Mouse (Mus musculus): ENCODE data around the gene Gm3435. TPM values are rescaled to one million over a fixed set of nuclear protein-coding genes. Genes with fewer than 3 reads are reported as not detected.
A peak's percentile ranks its signal among the peaks of the same experiment; 100 is the strongest.
"Not testable (repeated sequence)": the region's sequence is repeated elsewhere in the genome, so short reads cannot be mapped to it uniquely, and the experiment has no call there.

The Gm3435 gene
- total RNA-seq, 2 experiments from 2014 or later, result 2.6 to 5.0 TPM

DNA sequence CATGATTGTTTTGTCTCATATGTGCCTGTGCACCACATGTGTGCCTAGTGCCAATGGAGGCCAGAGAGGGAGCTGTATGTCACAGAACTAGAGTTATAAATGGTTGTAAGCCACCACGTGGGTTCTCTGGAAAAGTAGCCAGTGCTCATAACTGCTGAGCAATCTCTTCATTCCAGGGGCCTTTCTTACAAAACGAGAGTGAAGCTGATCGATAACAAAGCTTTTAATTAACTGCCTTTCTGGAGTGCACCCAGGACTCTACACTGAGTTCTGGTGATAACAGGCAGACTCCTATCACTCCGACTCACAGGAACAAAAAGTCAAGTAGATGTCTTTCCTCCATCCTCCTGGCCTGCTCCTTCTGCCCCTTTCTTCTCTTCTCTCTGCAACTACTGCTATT lies 21.4 kb downstream of the Gm3435 start:
- not testable (repeated sequence) for DNase-seq (ENCODE audit: low spot score in 2 of 2)

DNA sequence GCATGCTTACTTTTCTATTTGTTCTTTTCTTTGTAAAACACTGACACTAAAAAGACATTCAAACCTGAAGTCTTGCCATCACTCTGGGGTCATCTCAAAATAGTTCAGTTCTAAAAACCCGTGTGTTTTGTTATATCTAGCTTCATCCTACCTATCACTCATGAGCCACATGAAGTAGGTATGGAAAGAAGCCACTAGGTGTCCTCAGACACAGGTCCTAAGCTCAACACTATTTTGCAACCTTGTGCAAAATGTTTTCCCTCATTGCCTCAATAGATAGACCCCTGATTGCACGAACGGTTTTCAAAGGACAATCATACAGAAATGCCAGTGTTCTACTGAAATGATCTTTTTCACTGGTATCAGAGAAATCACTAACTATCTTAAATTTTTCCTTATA lies 30.5 kb downstream of the Gm3435 start:
- DNase-seq (ENCODE audit: low spot score in 2 of 2), result not testable (repeated sequence)

DNA sequence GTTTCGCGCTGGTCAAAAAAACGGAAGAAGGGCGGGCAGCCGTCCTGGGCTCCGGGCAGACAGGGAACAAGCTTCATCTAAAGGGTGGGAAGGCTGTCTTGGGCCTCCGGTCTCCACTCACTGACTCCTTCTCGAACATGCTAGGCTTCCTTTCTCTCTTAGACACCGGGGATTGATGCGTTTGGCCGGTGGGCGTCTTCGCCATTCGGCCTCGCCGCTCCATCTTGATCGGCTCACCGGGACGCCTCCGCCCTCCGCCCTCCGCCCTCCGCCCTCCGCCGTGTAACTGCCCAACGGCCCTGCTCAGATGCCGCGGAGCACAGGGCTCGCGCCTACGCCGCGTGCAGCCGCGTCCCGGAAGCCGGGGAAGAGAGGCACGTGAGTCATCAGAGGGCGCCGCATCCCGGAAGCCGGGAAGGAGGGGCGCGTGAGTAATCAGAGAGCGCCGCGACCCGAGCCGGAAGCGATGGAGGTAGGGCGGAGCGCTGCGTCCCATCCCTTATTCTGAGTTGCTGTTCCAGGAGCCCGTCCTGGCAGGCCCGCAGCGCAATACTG lies 31.3 kb downstream of the Gm3435 start, which contains the start of the genes Ermard, Tcte3 and Gm3448:
Gene Ermard (plus strand): TSS at position 34 of the 555 bp plus-strand sequence.
Gene Tcte3 (minus strand): TSS at position 314 of the 555 bp plus-strand sequence.
Gene Gm3448 (minus strand): TSS at position 363 of the 555 bp plus-strand sequence.
- DNase-seq (ENCODE audit: low spot score in 2 of 2), result peak in 1 of 2 experiments; percentile 8

DNA sequence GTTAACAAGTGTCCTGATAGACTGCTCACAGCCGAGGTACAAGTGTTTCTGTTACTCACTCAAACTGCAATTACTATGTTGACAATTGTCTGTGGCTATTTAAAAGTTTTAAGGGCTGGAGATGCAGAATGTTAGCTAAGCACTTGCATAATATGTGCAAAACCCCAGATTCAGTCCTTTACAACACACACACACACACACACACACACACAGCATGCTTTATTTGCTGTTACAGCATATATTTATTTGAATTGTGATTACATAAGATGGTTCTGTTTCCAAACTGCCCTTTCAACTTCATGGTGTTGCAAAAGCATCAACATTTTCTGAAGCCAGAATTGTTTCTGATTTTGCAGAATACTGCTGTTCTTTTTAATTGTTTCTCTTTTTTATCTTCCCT lies 40.4 kb downstream of the Gm3435 start:
- DNase-seq (ENCODE audit: low spot score in 2 of 2), result not testable (repeated sequence)

DNA sequence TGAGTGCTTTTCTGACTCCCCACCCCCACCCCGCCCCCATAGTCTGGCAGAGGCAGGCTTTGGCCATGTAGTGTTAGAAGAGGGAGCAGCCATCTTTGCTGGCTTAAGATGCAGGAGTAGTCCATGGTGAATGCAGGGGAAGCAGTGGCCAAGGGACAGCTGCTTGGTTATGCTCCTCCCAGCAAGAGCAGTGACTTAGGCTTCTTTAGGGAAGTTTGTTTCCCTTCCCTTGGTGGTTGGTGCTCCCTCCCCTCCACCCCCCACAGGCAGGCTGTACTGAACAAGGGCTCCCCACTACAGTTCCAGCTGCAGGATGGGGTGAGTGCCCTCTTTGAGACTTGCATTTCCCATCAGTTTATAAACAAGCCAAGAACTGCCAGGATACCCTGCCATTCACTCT lies 42.8 kb downstream of the Gm3435 start:
- DNase-seq (ENCODE audit: low spot score in 2 of 2), result not testable (repeated sequence)

DNA sequence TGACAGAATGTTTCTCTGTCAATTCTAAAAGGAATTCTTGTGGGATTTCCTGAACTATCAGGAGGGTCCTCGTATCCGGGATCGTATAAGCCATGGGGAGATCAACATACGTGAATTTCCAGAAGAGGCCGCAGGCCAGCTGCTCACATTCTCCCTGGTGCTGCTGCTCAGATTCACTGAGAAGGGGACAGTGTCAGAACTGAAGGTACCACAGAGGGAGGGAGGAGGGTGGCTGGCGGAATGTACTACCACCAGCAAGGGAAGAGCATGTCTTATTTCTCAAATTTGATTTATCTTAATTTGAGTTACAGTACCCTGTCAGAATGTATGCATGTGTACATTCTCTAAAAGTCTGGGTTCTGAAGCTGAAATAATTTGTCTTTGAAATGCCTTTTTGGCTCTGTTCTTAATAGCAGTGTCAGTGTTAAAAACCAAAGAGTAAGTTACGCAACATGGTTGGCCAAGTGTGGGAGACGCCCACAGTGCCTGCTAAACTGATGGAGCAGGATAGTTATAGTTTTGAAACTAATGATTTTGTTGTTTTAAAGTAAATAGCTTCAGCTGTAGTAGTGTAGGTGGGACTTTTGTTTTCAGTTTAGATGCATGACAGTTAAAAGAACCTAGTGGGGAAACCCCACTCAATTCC lies 43.3 kb downstream of the Gm3435 start:
- not testable (repeated sequence) for DNase-seq (ENCODE audit: low spot score in 2 of 2)

DNA sequence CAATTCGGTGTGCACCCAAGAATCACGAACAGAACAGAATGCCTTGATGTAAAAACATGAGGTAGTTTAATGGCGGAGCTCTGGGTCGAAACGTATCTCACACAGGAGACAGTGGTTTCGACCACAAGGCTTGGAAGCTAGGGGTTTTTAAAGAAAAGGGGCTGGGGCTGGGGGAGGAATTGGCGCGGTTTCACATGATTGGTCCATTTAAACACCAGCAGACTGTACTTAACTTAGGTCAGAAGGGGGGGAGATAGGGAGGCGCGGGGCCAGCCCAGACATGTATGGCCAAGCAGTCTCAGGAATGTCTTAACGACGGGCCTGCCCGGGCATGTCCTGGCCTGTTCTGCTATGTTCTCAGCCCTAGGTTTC lies 43.8 kb downstream of the Gm3435 start:
- not testable (repeated sequence) for DNase-seq (ENCODE audit: low spot score in 2 of 2)

DNA sequence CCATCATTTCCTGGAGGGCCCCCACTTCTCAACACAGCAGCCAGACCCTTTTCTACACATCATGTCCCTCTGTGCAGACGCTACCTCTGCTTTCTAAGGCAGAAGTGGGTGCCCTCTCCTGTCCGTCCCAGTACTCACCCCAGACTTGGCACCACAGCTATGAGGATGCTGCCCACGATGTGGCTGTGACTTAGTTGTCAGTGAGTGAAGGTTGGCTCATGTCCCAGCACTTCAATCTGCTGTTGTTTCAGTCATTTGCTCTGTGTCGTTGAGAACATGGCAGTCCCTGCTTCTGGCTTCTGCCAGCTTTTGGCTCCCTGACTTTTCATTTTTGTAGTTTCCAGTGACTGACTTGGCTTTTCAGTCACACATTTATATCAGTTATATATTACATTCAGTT lies 45.9 kb downstream of the Gm3435 start:
- no peak for DNase-seq (ENCODE audit: low spot score in 2 of 2)

DNA sequence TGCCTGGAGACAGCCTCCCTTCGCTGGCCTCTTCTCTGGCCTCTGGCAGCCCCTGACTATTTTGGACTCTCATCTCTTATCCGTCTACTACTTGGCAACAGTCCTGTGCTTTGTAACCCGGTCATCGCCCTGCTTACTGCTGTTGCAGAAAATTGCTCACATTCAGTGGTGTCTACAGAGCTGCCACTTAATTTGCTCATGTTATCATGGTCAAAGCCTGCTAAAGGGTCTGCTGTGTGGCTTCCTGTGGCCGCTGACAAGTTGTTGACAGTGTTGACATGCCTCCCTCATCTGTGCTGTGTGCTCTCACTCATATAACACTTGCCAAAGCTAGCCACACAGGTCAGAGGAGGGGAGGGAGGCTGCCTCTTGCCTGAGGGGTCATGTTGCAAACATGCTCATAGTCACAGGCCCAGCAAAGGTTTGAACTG lies 48.2 kb downstream of the Gm3435 start:
- DNase-seq (ENCODE audit: low spot score in 2 of 2), result no peak

DNA sequence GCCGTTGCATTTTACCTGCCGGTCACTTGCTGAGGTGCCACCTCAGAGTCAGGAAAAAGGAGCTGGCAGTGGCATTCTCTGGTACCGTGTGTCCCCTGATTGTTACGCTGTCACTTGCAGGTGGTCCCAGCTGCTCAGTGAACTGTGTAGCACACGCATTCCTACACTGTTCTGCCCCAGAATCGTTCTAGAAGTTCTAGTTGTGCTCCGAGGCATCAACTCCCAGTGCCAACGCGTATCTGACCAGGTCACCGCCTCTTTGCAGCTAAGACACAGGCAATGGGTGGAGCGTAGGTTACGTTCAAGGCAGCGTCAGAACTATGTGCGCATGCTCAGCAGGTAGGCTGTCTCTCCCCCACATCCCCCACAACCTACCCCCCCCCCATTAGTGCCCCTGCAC lies 49.7 kb downstream of the Gm3435 start:
- no peak for DNase-seq (ENCODE audit: low spot score in 2 of 2)

DNA sequence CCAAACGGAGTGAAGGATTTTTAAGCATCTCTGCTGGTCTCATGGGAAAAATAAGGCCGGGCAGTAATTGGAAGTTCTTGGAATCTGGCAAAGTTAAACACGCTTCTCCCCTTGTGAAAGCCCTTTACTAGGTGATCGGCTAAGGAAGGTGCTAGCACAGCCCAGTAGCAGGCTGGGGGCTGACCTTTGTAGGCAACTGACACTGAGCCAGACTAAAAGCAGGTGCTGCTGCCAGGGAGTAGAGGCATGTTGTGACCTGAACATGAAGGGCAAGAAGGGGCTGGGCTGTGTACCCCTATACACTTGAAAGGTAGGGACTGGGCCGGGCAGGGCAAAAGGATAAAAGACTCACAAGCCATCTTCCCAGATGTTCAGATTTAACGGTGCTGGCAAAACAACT lies 50.4 kb downstream of the Gm3435 start:
- DNase-seq (ENCODE audit: low spot score in 2 of 2), result no peak

DNA sequence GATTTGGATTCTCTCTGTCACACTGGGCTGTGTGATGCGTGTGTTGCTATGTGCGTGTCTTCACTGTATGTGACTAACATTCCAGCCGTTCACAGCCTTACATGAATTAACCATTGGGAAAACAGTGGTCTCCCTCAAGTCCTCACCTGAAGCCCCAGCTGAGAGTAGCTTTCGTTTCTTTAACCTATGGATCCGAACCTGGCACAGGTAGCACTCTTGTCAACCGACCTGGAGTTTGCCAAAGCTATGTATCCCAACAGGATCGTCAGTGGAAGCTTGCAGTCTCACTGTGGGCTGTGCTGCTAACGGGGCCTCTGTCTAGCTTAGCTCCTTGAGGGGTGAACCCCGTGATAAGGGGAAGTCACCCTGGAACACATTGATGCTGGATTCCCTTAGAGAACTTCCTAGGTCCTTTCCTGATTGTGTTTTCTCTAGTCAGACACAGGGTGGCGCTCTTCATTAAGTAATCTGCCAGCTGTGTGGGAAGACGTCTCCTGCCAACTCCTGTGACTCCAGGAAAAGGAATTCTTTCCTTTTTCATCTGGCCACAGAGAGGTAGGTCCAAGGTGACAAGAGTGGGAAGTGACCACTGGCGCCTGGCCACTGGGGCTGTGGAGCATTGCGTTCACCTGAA lies 55.5 kb downstream of the Gm3435 start:
- DNase-seq (ENCODE audit: low spot score in 2 of 2), result peak; percentile 67 to 69

DNA sequence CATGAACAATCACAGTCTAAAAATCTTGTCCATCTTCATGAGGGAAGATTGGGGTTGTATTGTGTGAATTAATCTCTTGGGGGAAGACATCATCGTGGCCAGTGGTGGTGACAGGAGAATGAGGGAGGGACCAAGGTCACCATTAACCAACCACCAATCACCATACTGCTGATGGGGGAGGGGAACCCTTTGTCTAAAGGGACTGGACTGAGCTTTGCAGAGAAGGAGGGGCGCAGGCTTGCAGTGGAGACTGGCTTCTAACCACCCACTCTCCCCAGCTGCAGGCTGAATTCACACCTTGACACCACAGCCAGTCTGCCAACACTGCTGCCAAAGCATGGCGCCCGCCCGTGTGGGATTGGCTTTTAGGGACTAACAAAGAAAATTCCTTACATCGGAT lies 56.1 kb downstream of the Gm3435 start:
- no peak for DNase-seq (ENCODE audit: low spot score in 2 of 2)

DNA sequence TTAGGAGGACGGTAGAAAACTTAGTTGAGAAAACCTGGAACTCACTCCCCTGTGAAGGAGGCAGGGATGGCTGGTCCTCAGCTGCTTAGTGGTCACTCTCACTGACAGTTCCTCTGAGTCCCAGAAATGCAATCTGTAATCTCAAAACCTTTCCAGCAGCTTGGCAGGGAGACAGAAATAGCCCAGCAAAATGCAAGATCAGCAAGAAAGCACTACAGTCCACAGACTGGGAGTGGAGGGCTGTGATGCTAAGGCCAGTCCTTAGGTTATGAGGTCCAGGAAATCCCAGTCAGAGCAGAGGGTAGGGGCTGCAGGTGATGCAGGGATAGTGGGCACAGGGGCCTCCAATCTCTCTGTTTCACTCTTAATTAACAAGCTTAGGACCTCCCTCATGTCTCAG lies 56.9 kb downstream of the Gm3435 start:
- no peak for DNase-seq (ENCODE audit: low spot score in 2 of 2)

DNA sequence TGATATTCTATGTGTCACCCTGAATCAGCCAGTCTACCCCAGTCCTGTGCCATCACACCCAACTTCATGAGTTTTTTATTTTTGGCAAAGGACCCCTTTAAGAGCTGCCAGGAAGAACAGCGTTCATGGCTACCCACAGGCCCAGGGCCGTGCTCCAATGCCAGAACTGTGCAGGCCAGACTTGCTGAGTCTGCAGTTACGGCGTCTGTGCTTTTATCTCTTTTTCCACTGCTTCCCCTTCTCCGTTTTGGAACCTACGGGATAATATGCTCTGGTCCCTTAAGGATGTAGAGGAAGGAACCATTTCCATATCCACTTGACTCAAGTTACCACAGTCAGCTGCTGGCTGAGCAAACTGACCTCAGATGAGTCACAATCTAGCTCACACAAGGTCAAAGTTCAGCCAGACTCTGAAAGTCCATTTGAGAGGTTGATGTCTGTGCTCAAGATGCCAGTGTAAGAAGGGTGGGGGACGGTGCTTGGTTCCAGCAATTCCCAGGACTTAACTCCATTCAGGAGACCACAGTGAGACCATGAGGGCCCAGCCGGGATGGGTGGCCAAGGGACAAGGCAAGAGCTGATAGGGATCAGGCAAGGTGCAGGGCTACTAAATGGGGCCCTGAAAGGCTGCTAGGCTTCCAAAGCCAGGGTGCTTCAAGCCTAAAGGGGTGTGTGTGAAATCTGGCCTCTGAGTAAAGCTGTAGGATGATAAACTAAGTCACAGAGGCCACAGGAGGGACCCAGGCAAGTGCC lies 58.2 kb downstream of the Gm3435 start:
- no peak for DNase-seq (ENCODE audit: low spot score in 2 of 2)

DNA sequence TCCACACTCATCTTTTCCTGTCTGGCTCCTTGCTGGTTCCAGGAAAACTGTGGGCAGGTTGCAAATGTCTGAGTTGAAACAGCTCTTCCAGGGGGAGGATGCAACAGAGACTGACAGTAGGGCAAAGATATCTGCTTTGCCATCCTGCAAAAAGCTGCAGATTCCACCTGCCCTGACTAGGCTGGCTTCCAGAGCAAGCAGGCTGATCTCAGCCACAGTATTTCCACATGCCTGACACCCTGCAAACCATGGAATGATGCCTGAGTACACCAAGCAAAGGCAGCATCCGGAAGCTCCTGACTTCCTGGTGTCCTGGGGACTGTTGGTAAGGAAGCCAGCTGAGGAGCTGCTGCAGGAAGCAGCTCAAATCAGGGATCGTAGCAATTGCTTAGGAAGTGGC lies 59.1 kb downstream of the Gm3435 start:
- no peak for DNase-seq (ENCODE audit: low spot score in 2 of 2)

Other genes starting within 250 kb of the Gm3435 start
- gene Wdr27, start 67.0 kb upstream of the Gm3435 start, total RNA-seq (2021), result 1 to 10 TPM; 1.9 to 3.5 TPM
- gene 1600012H06Rik, start 67.0 kb upstream of the Gm3435 start, total RNA-seq (2021), result 10 to 100 TPM; 23.8 to 34.6 TPM
- 10 to 100 TPM; 39.0 to 57.3 TPM for gene Phf10, start 48.9 kb upstream of the Gm3435 start, total RNA-seq (2021)
- gene 9030025P20Rik, start 31.7 kb upstream of the Gm3435 start, total RNA-seq (2021), result 1 to 10 TPM; 5.0 to 5.4 TPM
- gene Gm3417, start 31.4 kb upstream of the Gm3435 start, total RNA-seq (2021), result not detected
- gene Ermard, start 31.0 kb downstream of the Gm3435 start, total RNA-seq (2021), result 10 to 100 TPM; 40.0 to 48.1 TPM
- gene Tcte3, start 31.3 kb downstream of the Gm3435 start, total RNA-seq (2021), result 1 to 10 TPM in 1 of 2 experiments, under 1 TPM in 1; 0.99 to 2.6 TPM
- 1 to 10 TPM; 5.4 to 5.6 TPM for gene Gm3448, start 31.4 kb downstream of the Gm3435 start, total RNA-seq (2021)

Data from adrenal gland, adult 18-20 months (tissue).